Mouse (Mus musculus): ENCODE results near the gene Raver1.

The Raver1 gene

DNA sequence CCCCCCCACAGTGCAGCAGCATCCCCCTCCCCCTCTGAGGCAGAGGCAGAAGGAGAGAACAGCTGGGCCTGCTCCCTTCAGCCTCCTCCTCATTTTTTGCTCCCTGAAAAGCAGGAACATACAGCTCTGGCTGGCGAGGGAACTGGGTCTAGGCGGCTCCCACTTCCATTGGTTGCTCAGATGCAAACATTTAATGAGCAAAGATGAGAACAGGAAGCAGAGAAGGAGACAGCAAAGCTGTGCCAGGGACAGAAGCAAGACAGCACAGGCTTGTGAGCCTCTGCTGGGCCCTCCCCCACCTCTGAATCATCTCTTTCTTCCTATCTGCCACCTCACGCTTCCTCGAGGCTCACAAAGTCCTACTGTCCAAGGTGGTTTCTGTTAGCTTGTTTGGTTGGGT, 50.5 kb downstream of the Raver1 start:
- DNase-seq (ENCODE audit: low spot score in 2 of 2): peak; percentile 78 to 89

DNA sequence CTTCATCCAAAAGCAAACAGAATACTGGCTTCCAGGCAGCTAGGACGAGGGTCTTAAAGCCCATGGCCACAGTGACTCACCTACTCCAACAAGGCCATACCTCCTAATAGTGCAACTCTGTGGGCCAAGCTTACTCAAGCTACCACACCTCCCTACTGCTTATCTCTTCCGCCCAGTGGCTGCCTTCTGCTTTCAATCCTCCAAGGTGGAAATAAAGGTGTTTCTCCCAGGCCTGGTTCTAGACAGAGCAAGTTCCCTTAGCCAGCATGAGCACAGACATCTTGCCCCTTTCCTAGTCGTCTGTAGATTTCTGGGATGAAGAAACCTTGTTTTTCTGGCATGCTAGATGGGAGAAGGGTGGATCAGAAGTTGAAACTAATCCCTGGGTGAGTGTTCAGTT, 52.0 kb downstream of the Raver1 start:
- DNase-seq (ENCODE audit: low spot score in 2 of 2): no peak

DNA sequence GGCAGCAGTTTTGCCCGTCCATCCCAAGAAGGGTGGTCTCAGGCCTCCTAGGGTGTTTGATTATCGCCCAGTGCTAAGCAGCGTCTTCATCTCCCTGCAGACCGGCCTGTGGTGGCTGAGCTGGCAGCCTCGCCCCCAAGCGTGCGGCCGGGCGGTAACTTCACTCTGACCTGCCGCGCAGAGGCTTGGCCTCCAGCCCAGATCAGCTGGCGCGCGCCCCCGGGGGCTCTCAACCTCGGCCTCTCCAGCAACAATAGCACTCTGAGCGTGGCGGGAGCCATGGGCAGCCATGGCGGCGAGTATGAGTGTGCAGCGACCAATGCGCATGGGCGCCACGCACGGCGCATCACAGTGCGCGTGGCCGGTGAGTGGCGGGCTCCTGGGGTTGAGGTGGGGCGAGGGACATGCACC, 54.3 kb downstream of the Raver1 start:
- peak; percentile 65 to 70 for DNase-seq (ENCODE audit: low spot score in 2 of 2)

DNA sequence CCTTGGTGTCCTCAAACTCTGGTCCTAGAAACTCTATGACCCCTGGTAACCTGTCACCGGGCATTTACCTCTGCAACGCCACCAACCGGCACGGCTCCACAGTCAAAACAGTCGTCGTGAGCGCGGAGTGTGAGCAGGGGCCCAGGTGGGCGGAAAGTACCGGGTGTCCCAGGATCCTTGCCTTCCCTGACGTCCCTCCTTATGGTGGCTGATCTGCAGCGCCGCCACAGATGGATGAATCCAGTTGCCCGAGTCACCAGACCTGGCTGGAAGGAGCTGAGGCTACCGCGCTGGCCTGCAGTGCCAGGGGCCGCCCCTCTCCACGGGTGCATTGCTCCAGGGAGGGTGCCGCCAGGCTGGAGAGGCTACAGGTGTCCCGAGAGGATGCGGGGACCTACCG, 55.1 kb downstream of the Raver1 start:
- DNase-seq (ENCODE audit: low spot score in 2 of 2): no peak

DNA sequence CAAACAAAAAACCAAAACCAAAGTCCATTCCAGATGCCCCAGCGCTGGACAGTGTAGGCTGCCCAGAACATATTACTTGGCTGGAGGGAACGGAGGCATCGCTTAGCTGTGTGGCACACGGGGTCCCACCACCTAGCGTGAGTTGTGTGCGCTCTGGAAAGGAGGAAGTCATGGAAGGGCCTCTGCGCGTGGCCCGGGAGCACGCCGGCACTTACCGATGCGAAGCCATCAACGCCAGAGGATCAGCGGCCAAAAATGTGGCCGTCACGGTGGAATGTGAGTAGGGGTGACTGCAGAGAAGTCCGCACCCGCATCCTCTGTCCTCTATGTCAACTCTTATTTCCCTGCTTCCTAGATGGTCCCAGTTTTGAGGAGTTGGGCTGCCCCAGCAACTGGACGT, 55.6 kb downstream of the Raver1 start:
- DNase-seq (ENCODE audit: low spot score in 2 of 2): no peak

DNA sequence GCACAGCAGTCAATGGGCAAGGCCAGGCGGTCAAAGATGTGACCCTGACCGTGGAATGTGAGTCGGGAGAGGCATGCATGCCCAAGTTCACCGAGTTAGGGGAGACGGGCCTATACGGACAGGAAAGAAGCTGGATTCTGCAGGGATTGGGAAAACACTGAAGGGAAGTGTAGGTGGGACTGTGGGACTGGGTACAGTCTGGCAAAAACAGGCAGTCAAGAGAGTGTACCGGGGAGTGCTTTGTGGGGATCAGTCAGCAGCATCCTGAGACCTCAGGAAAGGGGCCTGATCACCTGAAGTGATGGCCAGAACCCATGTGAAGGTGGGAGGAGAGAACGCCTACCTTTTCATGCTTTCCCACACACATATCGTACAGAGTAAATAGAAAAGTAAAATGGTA, 56.2 kb downstream of the Raver1 start:
- no peak for DNase-seq (ENCODE audit: low spot score in 2 of 2)

GRCm38 (mm10) chr9:21034481-21035085, 57.2 kb downstream of the Raver1 start:
- no peak for DNase-seq (ENCODE audit: low spot score in 2 of 2)

- DNase-seq (ENCODE audit: low spot score in 2 of 2): peak; percentile 78 to 82
Measured at GRCm38 (mm10) chr9:21033136-21033535, 58.7 kb downstream of the Raver1 start.

- DNase-seq (ENCODE audit: low spot score in 2 of 2): no peak
Measured at GRCm38 (mm10) chr9:21032491-21032890, 59.3 kb downstream of the Raver1 start.

GRCm38 (mm10) chr9:21031896-21032351, 59.9 kb downstream of the Raver1 start, which contains the start of gene Icam5:
Icam5 (plus strand) TSS chr9:21032073.
- peak; percentile 92 to 93 for DNase-seq (ENCODE audit: low spot score in 2 of 2)

DNA sequence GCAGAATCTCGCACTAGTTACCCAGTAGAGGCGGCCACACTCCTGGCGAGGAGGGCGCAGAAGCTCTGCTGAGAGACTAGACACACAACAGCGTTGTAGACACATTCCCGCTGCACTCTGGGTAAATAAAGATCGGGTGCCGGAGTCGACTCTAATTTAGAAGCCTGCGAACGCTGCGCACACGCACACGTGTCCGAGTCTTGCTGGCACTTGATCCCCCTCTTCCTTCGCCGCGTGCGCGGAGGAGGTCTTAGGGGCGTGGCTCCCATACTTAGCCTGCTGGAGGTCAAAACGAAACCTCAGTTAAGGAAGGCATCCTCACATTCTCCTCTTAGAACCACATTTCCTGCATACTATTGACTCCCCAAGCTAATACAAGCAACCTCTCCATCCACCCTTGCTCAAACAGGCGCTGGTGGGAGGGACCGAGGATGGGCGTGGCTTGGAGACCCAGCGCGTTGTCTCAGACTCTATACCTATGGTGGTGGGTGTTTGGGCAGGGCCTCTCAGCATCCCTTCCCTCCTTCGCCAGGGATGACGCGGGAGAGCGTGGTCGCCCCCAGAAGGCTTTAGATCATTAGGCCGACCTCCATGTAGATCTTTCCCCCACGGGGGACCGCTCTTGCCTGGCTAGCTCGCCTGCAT, 60.4 kb downstream of the Raver1 start:
- DNase-seq (ENCODE audit: low spot score in 2 of 2): peak; percentile 87 to 92

- DNase-seq (ENCODE audit: low spot score in 2 of 2): peak; percentile 91 to 92
Measured at GRCm38 (mm10) chr9:21030781-21031250, 61.0 kb downstream of the Raver1 start.

GRCm38 (mm10) chr9:21030055-21030600, 61.7 kb downstream of the Raver1 start:
- no peak for DNase-seq (ENCODE audit: low spot score in 2 of 2)

- peak; percentile 81 to 85 for DNase-seq (ENCODE audit: low spot score in 2 of 2)
Measured at GRCm38 (mm10) chr9:21029291-21030054, 62.3 kb downstream of the Raver1 start, which contains the start of gene Icam4. Icam4 (plus strand) TSS chr9:21029373.

- DNase-seq (ENCODE audit: low spot score in 2 of 2): no peak
Measured at GRCm38 (mm10) chr9:21028560-21029110, 63.2 kb downstream of the Raver1 start.

- no peak for DNase-seq (ENCODE audit: low spot score in 2 of 2)
Measured at GRCm38 (mm10) chr9:21027774-21028290, 64.0 kb downstream of the Raver1 start.

- no peak for DNase-seq (ENCODE audit: low spot score in 2 of 2)
Measured at GRCm38 (mm10) chr9:21026849-21027248, 65.0 kb downstream of the Raver1 start.

GRCm38 (mm10) chr9:21025258-21025810, 66.5 kb downstream of the Raver1 start:
- no peak for DNase-seq (ENCODE audit: low spot score in 2 of 2)

All from right cerebral cortex, postnatal 10 days (tissue).